Comparison of ENCODE assay signal across 8 mouse cellular contexts in the genomic region with DNA sequence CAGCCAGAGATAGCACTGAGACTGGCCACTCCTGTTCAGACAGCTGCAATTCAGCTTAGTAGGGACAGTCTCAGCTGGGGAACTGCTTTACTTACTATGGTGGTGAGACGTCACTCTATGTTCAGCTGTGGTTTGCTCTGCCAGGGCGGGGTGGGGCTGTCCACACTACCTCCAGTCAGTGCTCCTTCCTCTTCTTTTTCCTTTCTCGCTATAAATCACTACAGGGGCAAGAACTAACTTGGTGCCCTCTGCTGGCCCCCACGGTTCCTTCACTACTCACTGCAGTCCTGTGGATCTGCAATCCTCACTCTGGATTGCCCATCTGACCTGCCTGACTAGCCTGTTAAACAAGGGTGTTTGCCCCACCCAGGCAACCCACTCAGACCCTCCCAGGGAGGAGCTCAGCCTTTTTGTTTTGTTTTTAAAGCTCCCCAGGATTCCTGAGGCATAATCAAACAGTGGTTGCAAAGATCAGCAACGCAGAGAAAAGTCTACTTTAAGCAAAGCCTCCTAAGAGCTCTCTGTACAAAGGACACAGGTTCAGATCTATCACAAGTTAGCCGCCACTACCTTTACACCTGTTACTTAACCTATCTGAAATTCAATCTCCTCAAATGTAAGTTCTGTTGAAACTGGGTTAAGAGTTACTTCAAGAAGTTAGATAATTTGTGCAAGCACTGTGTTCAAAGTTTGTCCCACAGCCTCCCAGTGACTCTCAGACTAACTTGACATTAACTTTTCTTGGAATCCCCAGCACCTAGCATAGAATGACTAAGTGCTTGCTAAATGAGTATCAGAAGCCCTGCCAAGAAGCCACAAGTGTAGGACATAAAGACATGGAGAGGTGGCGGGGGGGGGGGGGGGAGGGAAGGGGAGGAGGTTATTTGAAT. TPM values are rescaled to one million over a fixed set of nuclear protein-coding genes. Genes with fewer than 3 reads are reported as not detected.
DNase-seq lines count a peak whose midpoint lies in the region; ATAC-seq lines count a peak whose summit lies in the region.

No protein-coding gene starts in this region.

- peaks cover 10% of the 10 kb centered on the region; the same call in 1 of the 2 replicates for H3K36me3 ChIP-seq in embryonic facial prominence, embryonic 12.5 days
- peaks cover 7% of the 10 kb centered on the region; the same call in 1 of the 2 replicates for H3K36me3 ChIP-seq in heart, embryonic 14.5 days (ENCODE audit: control insufficient read depth, insufficient read depth, low read length)
- H3K36me3 ChIP-seq in kidney, embryonic 16.5 days (ENCODE audit: insufficient read depth, low read length), result no peaks in the 10 kb centered on the region

- H3K27ac ChIP-seq in embryonic facial prominence, embryonic 12.5 days, result peak overlapping the region; percentile 1; the same call in 1 of the 2 replicates
- H3K27ac ChIP-seq in heart, embryonic 14.5 days (replicated peaks in 1 of 2; ENCODE audit: control insufficient read depth in 1 of 2, insufficient read depth in 1 of 2, low read depth in 2 of 2, low read length in 2 of 2), result 0 out of 4 replicates have a peak overlapping the region, but pooled peaks of 1 of the 2 experiments have one; percentile 1
- H3K27ac ChIP-seq in kidney, embryonic 16.5 days (ENCODE audit: low read length), result 0 out of 2 replicates have a peak overlapping the region, but pooled peaks have one; percentile 28

- peak overlapping the region; percentile 93 for H3K4me2 ChIP-seq in embryonic facial prominence, embryonic 12.5 days (replicated peaks)
- peak overlapping the region; percentile 97 for H3K4me2 ChIP-seq in heart, embryonic 14.5 days (ENCODE audit: low read length)
- peak overlapping the region; percentile 94 for H3K4me2 ChIP-seq in kidney, embryonic 16.5 days (replicated peaks; ENCODE audit: low read depth, low read length)

- 46% methylated on average over 7 of the region's 7 CpGs for WGBS in embryonic facial prominence, embryonic 12.5 days
- WGBS in heart, embryonic 14.5 days, result 43% methylated on average over 7 of the region's 7 CpGs
- WGBS in kidney, embryonic 16.5 days, result 45% methylated on average over 7 of the region's 7 CpGs

- H3K4me3 ChIP-seq in embryonic facial prominence, embryonic 12.5 days, result peak overlapping the region; percentile 64
- H3K4me3 ChIP-seq in heart, embryonic 14.5 days (ENCODE audit: control insufficient read depth in 1 of 2, insufficient read depth in 1 of 2, low read depth in 1 of 2, low read length in 2 of 2), result peak overlapping the region; percentile 53 to 67; a peak in 3 of 4 replicates
- H3K4me3 ChIP-seq in kidney, embryonic 16.5 days (ENCODE audit: low read length), result peak overlapping the region; percentile 71

- no peak for ATAC-seq in embryonic facial prominence, embryonic 12.5 days (ENCODE audit: insufficient number of reproducible peaks, insufficient read depth, low FRiP score, low TSS enrichment)
- ATAC-seq in heart, embryonic 14.5 days (ENCODE audit: insufficient number of reproducible peaks, insufficient read depth, low FRiP score, low read depth), result no peak
- peak; percentile 40 for ATAC-seq in kidney, embryonic 16.5 days (ENCODE audit: low FRiP score, low TSS enrichment)

- H3K27me3 ChIP-seq in embryonic facial prominence, embryonic 12.5 days, result no peaks in the 10 kb centered on the region
- H3K27me3 ChIP-seq in heart, embryonic 14.5 days (ENCODE audit: control insufficient read depth, insufficient read depth, low read length), result no peaks in the 10 kb centered on the region
- H3K27me3 ChIP-seq in kidney, embryonic 16.5 days (ENCODE audit: insufficient read depth, low read length), result no peaks in the 10 kb centered on the region

- peak; percentile 84 to 89 for DNase-seq in B cell, adult 2 months
- DNase-seq in NIH3T3 (ENCODE audit: low read depth), result peak; percentile 80
- DNase-seq in lung, postnatal 36 days, result peak; percentile 88
- peak; percentile 32 to 76 for DNase-seq in spleen, postnatal 10 days (ENCODE audit: low spot score in 2 of 2)
- DNase-seq in right cerebral cortex, adult 2 months (ENCODE audit: low spot score in 2 of 2), result no peak

- peaks cover 20% of the 10 kb centered on the region for H3K4me1 ChIP-seq in embryonic facial prominence, embryonic 12.5 days
- peaks cover 2 to 24% of the 10 kb centered on the region in 2 experiments; a peak in 3 of 4 replicates for H3K4me1 ChIP-seq in heart, embryonic 14.5 days (ENCODE audit: control insufficient read depth in 2 of 2, insufficient read depth in 2 of 2, low read length in 2 of 2)
- H3K4me1 ChIP-seq in kidney, embryonic 16.5 days (ENCODE audit: insufficient read depth, low read length), result peaks cover 28% of the 10 kb centered on the region

- H3K9ac ChIP-seq in embryonic facial prominence, embryonic 12.5 days, result peak overlapping the region; percentile 67; the same call in 1 of the 2 replicates
- H3K9ac ChIP-seq in heart, embryonic 14.5 days (ENCODE audit: low read length), result peak overlapping the region; percentile 83
- peak overlapping the region; percentile 69 for H3K9ac ChIP-seq in kidney, embryonic 16.5 days (replicated peaks; ENCODE audit: low read length)

- no peaks in the 10 kb centered on the region for H3K9me3 ChIP-seq in embryonic facial prominence, embryonic 12.5 days
- H3K9me3 ChIP-seq in heart, embryonic 14.5 days (ENCODE audit: control insufficient read depth, low read length), result peaks cover 8% of the 10 kb centered on the region
- H3K9me3 ChIP-seq in kidney, embryonic 16.5 days (ENCODE audit: low read length), result 0 out of 2 replicates have a peak, but pooled peaks cover 2% of the 10 kb centered on the region

RNA-seq across cellular contexts. Expression of gene Tmem109, which starts 1.5 kb away (rescaled TPM):
- 73.2 and 75.8 TPM in 2 replicates for polyA plus RNA-seq in embryonic facial prominence, embryonic 12.5 days (2016; fragmentation: Nextera tagmentation; extraction: Ambion mirVana)
- 92.4 and 94.5 TPM in 2 replicates for polyA plus RNA-seq in heart, embryonic 14.5 days (2014; fragmentation: Nextera tagmentation; extraction: Ambion mirVana)
- 115 and 118 TPM in 2 replicates for polyA plus RNA-seq in kidney, embryonic 16.5 days (2015; fragmentation: Nextera tagmentation; extraction: Ambion mirVana)

RNA-seq across cellular contexts. Expression of gene Tmem132a, which starts 10.6 kb away (rescaled TPM):
- polyA plus RNA-seq in embryonic facial prominence, embryonic 12.5 days (2016; fragmentation: Nextera tagmentation; extraction: Ambion mirVana), result 130 and 135 TPM in 2 replicates
- 31.6 and 37.0 TPM in 2 replicates for polyA plus RNA-seq in heart, embryonic 14.5 days (2014; fragmentation: Nextera tagmentation; extraction: Ambion mirVana)
- 88.6 and 94.4 TPM in 2 replicates for polyA plus RNA-seq in kidney, embryonic 16.5 days (2015; fragmentation: Nextera tagmentation; extraction: Ambion mirVana)

RNA-seq across cellular contexts. Expression of gene Prpf19, which starts 14.7 kb away (rescaled TPM):
- polyA plus RNA-seq in embryonic facial prominence, embryonic 12.5 days (2016; fragmentation: Nextera tagmentation; extraction: Ambion mirVana), result 41.5 and 42.1 TPM in 2 replicates
- polyA plus RNA-seq in heart, embryonic 14.5 days (2014; fragmentation: Nextera tagmentation; extraction: Ambion mirVana), result 32.0 and 35.3 TPM in 2 replicates
- 47.6 and 51.3 TPM in 2 replicates for polyA plus RNA-seq in kidney, embryonic 16.5 days (2015; fragmentation: Nextera tagmentation; extraction: Ambion mirVana)

RNA-seq across cellular contexts. Expression of gene Zp1, which starts 40.1 kb away (rescaled TPM):
- 0.10 TPM in 1 of 2 replicates, not detected in the other for polyA plus RNA-seq in embryonic facial prominence, embryonic 12.5 days (2016; fragmentation: Nextera tagmentation; extraction: Ambion mirVana)
- not detected in 2 replicates for polyA plus RNA-seq in heart, embryonic 14.5 days (2014; fragmentation: Nextera tagmentation; extraction: Ambion mirVana)
- not detected in 2 replicates for polyA plus RNA-seq in kidney, embryonic 16.5 days (2015; fragmentation: Nextera tagmentation; extraction: Ambion mirVana)

RNA-seq across cellular contexts. Expression of gene Slc15a3, which starts 40.8 kb away (rescaled TPM):
- polyA plus RNA-seq in embryonic facial prominence, embryonic 12.5 days (2016; fragmentation: Nextera tagmentation; extraction: Ambion mirVana), result 0.27 and 0.32 TPM in 2 replicates
- 0.46 and 0.66 TPM in 2 replicates for polyA plus RNA-seq in heart, embryonic 14.5 days (2014; fragmentation: Nextera tagmentation; extraction: Ambion mirVana)
- polyA plus RNA-seq in kidney, embryonic 16.5 days (2015; fragmentation: Nextera tagmentation; extraction: Ambion mirVana), result 0.54 and 0.85 TPM in 2 replicates

Comparison
In these comparisons a context has a peak if more than half of its experiments do, and no peak if none do; other contexts are left out.
1. DNase-seq: peak in B cell, adult 2 months (2 of 2), NIH3T3 (single experiment), lung, postnatal 36 days (single experiment) and spleen, postnatal 10 days (2 of 2); none in right cerebral cortex, adult 2 months (0 of 2).
2. Peak in every context shown above with its lines, with median percentiles within 50 percentile points of each other: H3K4me2 ChIP-seq, H3K4me3 ChIP-seq and H3K9ac ChIP-seq.